Mouse (Mus musculus) thymus, adult 2 months (tissue): ENCODE data around the gene Rps19bp1. TPM values are rescaled to one million over a fixed set of nuclear protein-coding genes. Genes with fewer than 3 reads are reported as not detected.

Experiments used
- DNase-seq: peaks from one replicate; pipeline ENCODE4 v3.0.0; 2021
- H3K27ac ChIP-seq: fragments of 200-500 bp; 2 replicates; pipeline ENCODE4 v1.5.1; 2012; ENCODE audit warnings: low read length, control low read depth; ENCODE audit not compliant: control insufficient read depth, insufficient read depth
- H3K27me3 ChIP-seq: fragments of 200-500 bp; 2 replicates; pipeline ENCODE4 v1.6.1; 2012; ENCODE audit warnings: mild to moderate bottlenecking, low read length, moderate library complexity, mixed read lengths; ENCODE audit not compliant: control insufficient read depth, insufficient read depth
- H3K36me3 ChIP-seq: fragments of 200-500 bp; 2 replicates; pipeline ENCODE4 v1.6.1; 2012; ENCODE audit warnings: mild to moderate bottlenecking, low read length, moderate library complexity; ENCODE audit not compliant: control insufficient read depth, insufficient read depth
- H3K4me1 ChIP-seq: fragments of 200-500 bp; replicated peaks from 2 replicates; pipeline ENCODE4 v1.6.1; 2012; ENCODE audit warnings: low read length; ENCODE audit not compliant: control insufficient read depth, insufficient read depth
- H3K4me3 ChIP-seq: fragments of 200-500 bp; 2 replicates; pipeline ENCODE4 v1.5.1; 2012; ENCODE audit warnings: mild to moderate bottlenecking, low read length, control low read depth, moderate library complexity; ENCODE audit not compliant: control insufficient read depth, insufficient read depth
- CTCF ChIP-seq: fragments of 200-500 bp; IDR thresholded peaks from 2 replicates; pipeline ENCODE4 v1.5.1; 2012; ENCODE audit warnings: mild to moderate bottlenecking, control low read depth, low read length, moderate library complexity, borderline replicate concordance; ENCODE audit not compliant: control insufficient read depth, poor library complexity, insufficient read depth; ENCODE audit errors: extremely low read depth
- POLR2A ChIP-seq: fragments of 200-500 bp; IDR thresholded peaks from 2 replicates; pipeline ENCODE4 v1.6.1; 2012; ENCODE audit warnings: mild to moderate bottlenecking, low read length, control low read depth, moderate library complexity; ENCODE audit not compliant: control insufficient read depth, poor library complexity, insufficient read depth; ENCODE audit errors: extremely low read depth
- WGBS: fragments of 180-500 bp; shearing (Covaris S2); methylation state at CpG from one replicate; pipeline ENCODE4 v1.1.7; 2018; 5-methylcytosine and 5-hydroxymethylcytosine counted together
- polyA plus RNA-seq: library from polyadenylated mRNA; depleted of rRNA; stranded (reverse); fragments of >200 nt; gene quantifications from 2 replicates; pipeline ENCODE4 v1.2.3, GENCODE M21; 2012

The Rps19bp1 gene
- polyA plus RNA-seq, 1 experiment = 22.5 TPM

GRCm38 (mm10) chr15:80257602-80258239 lies 6.4 kb downstream of the Rps19bp1 start:
- peaks cover 17% of the 10 kb centered on the region for H3K36me3 ChIP-seq

GRCm38 (mm10) chr15:80256656-80257601 lies 7.2 kb downstream of the Rps19bp1 start:
- no peaks in the 10 kb centered on the region for H3K27me3 ChIP-seq
- TF ChIP-seq POLR2A (no peak), CTCF (no peak)
- DNase-seq = no peak
- H3K27ac ChIP-seq = no peak overlapping the region; the same call in 1 of the 2 replicates
- H3K4me1 ChIP-seq = peaks cover 17% of the 10 kb centered on the region
- H3K36me3 ChIP-seq = peaks cover 17% of the 10 kb centered on the region
- H3K4me3 ChIP-seq = peak overlapping the region; percentile 88
- WGBS = 77% methylated on average over 12 of the region's 12 CpGs

More at GRCm38 (mm10) chr15:80257602-80258239, 6.4 kb downstream of the Rps19bp1 start:
- H3K27me3 ChIP-seq = no peaks in the 10 kb centered on the region
- DNase-seq = no peak
- H3K4me1 ChIP-seq = peaks cover 17% of the 10 kb centered on the region
- H3K4me3 ChIP-seq = no peak overlapping the region
- WGBS = 65% methylated on average over 4 of the region's 4 CpGs
- no peak overlapping the region for H3K27ac ChIP-seq
- no peak for TF ChIP-seq CTCF
- no peak for TF ChIP-seq POLR2A

GRCm38 (mm10) chr15:80256242-80256641 lies 7.9 kb downstream of the Rps19bp1 start:
- peak overlapping the region; percentile 88 for H3K4me3 ChIP-seq
- H3K4me1 ChIP-seq = peaks cover 17% of the 10 kb centered on the region
- peaks cover 17% of the 10 kb centered on the region for H3K36me3 ChIP-seq
- H3K27me3 ChIP-seq = no peaks in the 10 kb centered on the region
- TF ChIP-seq CTCF (no peak), POLR2A (no peak)
- DNase-seq = no peak
- 17% methylated on average over 16 of the region's 16 CpGs for WGBS
- H3K27ac ChIP-seq = no peak overlapping the region

- under 1% methylated on average over 51 of the region's 51 CpGs for WGBS
- peaks cover 23% of the 10 kb centered on the region for H3K36me3 ChIP-seq
Measured at GRCm38 (mm10) chr15:80255646-80256121, 8.4 kb downstream of the Rps19bp1 start.

GRCm38 (mm10) chr15:80254847-80255645 lies 9.1 kb downstream of the Rps19bp1 start, which contains the start of gene Atf4:
Gene Atf4, plus strand, starts transcription at chr15:80255184.
- peak; percentile 95 for DNase-seq
- H3K36me3 ChIP-seq = peaks cover 27% of the 10 kb centered on the region
- no peaks in the 10 kb centered on the region for H3K27me3 ChIP-seq
- peak within 1 kb of the TSS; percentile 88 for H3K4me3 ChIP-seq
- under 1% methylated on average over 62 of the region's 62 CpGs for WGBS
- peaks cover 17% of the 10 kb centered on the region for H3K4me1 ChIP-seq
- peak; percentile 97 for TF ChIP-seq POLR2A
- 0 out of 2 replicates have a peak, but pooled peaks have one; percentile 34 for TF ChIP-seq CTCF
- H3K27ac ChIP-seq = peak within 1 kb of the TSS; percentile 83

More at GRCm38 (mm10) chr15:80255646-80256121, 8.4 kb downstream of the Rps19bp1 start:
- Histone ChIP-seq H3K4me1 (peaks cover 17% of the 10 kb centered on the region), H3K27me3 (no peaks in the 10 kb centered on the region), H3K27ac (peak overlapping the region; percentile 45), H3K4me3 (peak overlapping the region; percentile 88)
- DNase-seq = peak; percentile 48
- no peak for TF ChIP-seq POLR2A
- no peak for TF ChIP-seq CTCF

- WGBS = 80% methylated on average over 6 of the region's 6 CpGs
- H3K27ac ChIP-seq = peak overlapping the region; percentile 74
- peak overlapping the region; percentile 55 for H3K4me3 ChIP-seq
- peaks cover 36% of the 10 kb centered on the region for H3K36me3 ChIP-seq
- no peak for TF ChIP-seq CTCF
- H3K27me3 ChIP-seq = no peaks in the 10 kb centered on the region
- peaks cover 17% of the 10 kb centered on the region for H3K4me1 ChIP-seq
- DNase-seq = no peak
Measured at GRCm38 (mm10) chr15:80254207-80254606, 9.9 kb downstream of the Rps19bp1 start.
